Mouse (Mus musculus) limb, embryonic 11.5 days (tissue): ENCODE results near the gene Fat3. TPM values are rescaled to one million over a fixed set of nuclear protein-coding genes. Genes with fewer than 3 reads are reported as not detected.
A peak's percentile ranks its signal among the peaks of the same experiment; 100 is the strongest.

Experiments used
- ATAC-seq: fragments of 200-750 bp; cut with Nextera tagmentation; 2 replicates; pipeline ENCODE4 v1.8.0; 2017; ENCODE audit warnings: low read depth; ENCODE audit not compliant: insufficient number of reproducible peaks, low FRiP score, low TSS enrichment
- DNase-seq: peaks from one replicate; pipeline ENCODE4 v3.0.0-alpha.2; 2015; ENCODE audit warnings: low spot score
- H3K27ac ChIP-seq: fragments of 300-500 bp; sonication (generic); replicated peaks from 2 replicates; pipeline ENCODE4 v1.5.1; 2014; ENCODE audit warnings: low read depth, mild to moderate bottlenecking, low read length
- H3K27me3 ChIP-seq: fragments of 300-500 bp; sonication (generic); 2 replicates; pipeline ENCODE4 v1.6.1; 2014; ENCODE audit warnings: mild to moderate bottlenecking, low read length, mixed read lengths; ENCODE audit not compliant: control insufficient read depth, insufficient read depth
- H3K36me3 ChIP-seq: fragments of 300-500 bp; sonication (generic); 2 replicates; pipeline ENCODE4 v1.6.1; 2014; ENCODE audit warnings: mild to moderate bottlenecking, low read length, moderate library complexity, mixed read lengths; ENCODE audit not compliant: control insufficient read depth, insufficient read depth
- H3K4me1 ChIP-seq: fragments of 300-500 bp; sonication (generic); 2 replicates; pipeline ENCODE4 v1.6.1; 2014; ENCODE audit warnings: low read length, mixed read lengths; ENCODE audit not compliant: control insufficient read depth, insufficient read depth
- H3K4me2 ChIP-seq: fragments of 300-500 bp; sonication (generic); 2 replicates; pipeline ENCODE4 v1.6.1; 2014; ENCODE audit warnings: low read depth, mild to moderate bottlenecking, moderate library complexity; ENCODE audit not compliant: severe bottlenecking
- H3K4me3 ChIP-seq: fragments of 300-500 bp; sonication (generic); 2 replicates; pipeline ENCODE4 v1.5.1; 2014; ENCODE audit warnings: low read depth, low read length
- H3K9ac ChIP-seq: fragments of 300-500 bp; sonication (generic); 2 replicates; pipeline ENCODE4 v1.6.1; 2014; ENCODE audit warnings: mild to moderate bottlenecking, low read length
- H3K9me3 ChIP-seq: fragments of 300-500 bp; sonication (generic); 2 replicates; pipeline ENCODE4 v1.6.1; 2016; ENCODE audit warnings: low read length; ENCODE audit not compliant: control insufficient read depth
- WGBS: fragments of 180-500 bp; shearing (Covaris S2); extraction: QIAGEN DNeasy Blood & Tissue Kit; methylation state at CpG from one replicate; pipeline ENCODE4 v1.1.7; 2014; 5-methylcytosine and 5-hydroxymethylcytosine counted together
- polyA plus RNA-seq: library from polyadenylated mRNA; unstranded; fragments of >200 nt; fragmentation: Nextera tagmentation; extraction: Ambion mirVana; gene quantifications from 2 replicates; pipeline ENCODE4 v1.2.1, GENCODE M21; 2014

Fat3 gene
- polyA plus RNA-seq, 1 experiment from 2014 or later = 3.4 TPM

DNA sequence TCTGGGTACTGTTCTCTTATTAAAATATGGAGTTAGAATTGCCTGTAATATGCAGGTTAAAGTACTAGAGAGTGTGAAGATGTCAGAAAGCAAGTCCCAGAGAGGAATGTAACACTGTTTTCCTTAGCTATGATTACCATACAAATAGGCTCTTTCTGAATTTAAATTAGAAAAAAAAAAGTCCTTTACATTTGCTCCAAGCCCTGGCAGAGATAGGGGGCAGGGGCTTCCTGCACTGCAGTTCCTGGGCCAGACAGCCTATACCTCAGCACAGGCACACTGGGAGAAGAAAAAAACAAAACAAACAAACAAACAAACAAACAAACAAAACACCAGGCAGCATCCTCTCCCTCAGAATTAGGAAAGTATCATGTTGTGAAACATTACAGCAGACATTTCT lies 274.5 kb downstream of the Fat3 start:
- Histone ChIP-seq H3K27ac (no peak overlapping the region), H3K4me3 (no peak overlapping the region), H3K4me2 (no peak overlapping the region), H3K9ac (no peak overlapping the region), H3K27me3 (no peaks in the 10 kb centered on the region), H3K9me3 (no peaks in the 10 kb centered on the region), H3K4me1 (no peaks in the 10 kb centered on the region), H3K36me3 (no peaks in the 10 kb centered on the region)
- DNase-seq (no peak), ATAC-seq (no peak)

DNA sequence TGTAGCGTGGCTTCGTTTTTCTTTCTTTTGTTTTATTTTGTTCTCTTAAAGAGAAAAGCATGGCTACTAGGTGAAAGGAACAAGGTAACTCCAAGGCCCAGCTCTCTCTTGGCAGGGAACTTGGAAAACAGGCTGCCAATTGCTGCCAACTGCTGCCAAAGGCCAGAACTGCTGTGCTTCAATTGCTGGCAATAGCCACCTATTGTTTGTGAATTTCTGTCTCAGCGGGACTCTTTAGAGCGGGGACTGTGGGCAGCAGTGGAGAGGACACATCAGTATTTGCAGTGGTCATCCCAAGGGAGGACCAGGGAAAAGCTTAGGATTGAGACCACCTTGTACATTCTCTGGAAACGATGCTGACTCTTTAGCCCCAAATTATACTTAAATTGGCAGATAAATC lies 279.2 kb downstream of the Fat3 start:
- no peak overlapping the region for H3K4me3 ChIP-seq
- no peaks in the 10 kb centered on the region for H3K27me3 ChIP-seq
- H3K4me2 ChIP-seq = no peak overlapping the region
- H3K27ac ChIP-seq = no peak overlapping the region
- 75% methylated on average over 5 of the region's 5 CpGs for WGBS
- ATAC-seq (no peak), DNase-seq (no peak)
- no peaks in the 10 kb centered on the region for H3K9me3 ChIP-seq
- H3K9ac ChIP-seq = no peak overlapping the region
- no peaks in the 10 kb centered on the region for H3K36me3 ChIP-seq
- H3K4me1 ChIP-seq = no peaks in the 10 kb centered on the region

- no peaks in the 10 kb centered on the region for H3K27me3 ChIP-seq
- no peaks in the 10 kb centered on the region for H3K36me3 ChIP-seq
- no peak overlapping the region for H3K27ac ChIP-seq
- H3K9ac ChIP-seq = no peak overlapping the region
- ATAC-seq (no peak), DNase-seq (no peak)
- 0 out of 2 replicates have a peak, but pooled peaks cover 2% of the 10 kb centered on the region for H3K4me1 ChIP-seq
- no peak overlapping the region for H3K4me3 ChIP-seq
- WGBS = 53% methylated on average over 6 of the region's 6 CpGs
- H3K4me2 ChIP-seq = no peak overlapping the region
- H3K9me3 ChIP-seq = no peaks in the 10 kb centered on the region
These were observed 284.9 kb downstream of the Fat3 start for GRCm38 (mm10) chr9:16216235-16216634.

DNA sequence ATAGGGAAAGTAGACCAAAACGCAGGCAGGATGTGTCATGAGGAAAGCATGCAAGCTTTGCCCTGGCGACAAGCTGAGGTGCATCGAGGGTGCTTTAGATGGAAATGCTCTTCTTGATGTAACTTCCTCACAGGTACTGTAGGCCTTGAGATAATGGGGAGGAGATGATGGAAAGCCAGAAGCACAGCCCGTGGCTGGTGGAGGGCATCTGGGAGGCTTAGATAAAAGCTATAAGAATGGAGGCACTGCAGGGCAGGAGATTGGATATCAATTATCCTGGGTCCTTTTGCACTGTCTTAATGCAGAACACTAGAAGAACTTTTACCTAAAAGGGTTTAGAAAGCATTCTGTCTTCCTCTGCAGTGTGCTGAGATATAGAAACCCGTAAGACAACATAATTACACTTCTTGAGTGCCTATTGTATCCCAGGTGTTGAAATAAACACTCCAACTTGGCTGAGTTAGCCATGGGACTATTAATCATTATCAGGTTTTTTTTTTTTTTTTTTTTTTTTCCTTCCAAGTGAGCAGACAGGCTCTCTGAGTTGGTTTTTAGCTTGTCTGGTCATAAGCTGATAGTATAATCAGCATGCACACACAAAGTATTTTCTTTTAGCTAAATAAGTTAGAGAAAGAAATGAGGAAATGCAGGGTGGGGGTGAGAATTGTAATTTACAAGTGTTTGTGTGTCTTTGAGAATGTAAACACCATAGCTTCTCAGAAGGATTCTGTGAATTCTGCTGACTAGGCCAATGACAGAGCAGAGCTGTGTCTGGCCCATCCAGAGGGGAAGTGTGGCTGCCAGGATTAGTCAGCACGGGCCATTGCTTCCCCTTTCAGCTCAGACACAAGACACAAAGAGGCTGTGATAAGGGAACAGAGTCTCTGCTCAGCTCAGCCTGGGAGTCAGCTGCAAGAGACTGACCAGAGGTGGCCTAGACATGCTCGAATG lies 286.1 kb downstream of the Fat3 start:
- Histone ChIP-seq H3K9ac (no peak overlapping the region), H3K4me1 (0 out of 2 replicates have a peak, but pooled peaks cover 2% of the 10 kb centered on the region), H3K4me2 (no peak overlapping the region), H3K4me3 (no peak overlapping the region), H3K27ac (no peak overlapping the region), H3K27me3 (no peaks in the 10 kb centered on the region), H3K36me3 (no peaks in the 10 kb centered on the region), H3K9me3 (no peaks in the 10 kb centered on the region)
- ATAC-seq (peak; percentile 57; the same call in 1 of the 2 replicates), DNase-seq (no peak)
- 56% methylated on average over 7 of the region's 7 CpGs for WGBS

GRCm38 (mm10) chr9:16213324-16213723 lies 287.8 kb downstream of the Fat3 start:
- DNase-seq = no peak
- no peaks in the 10 kb centered on the region for H3K36me3 ChIP-seq
- WGBS = 24% methylated on average over 1 of the region's 1 CpGs
- no peaks in the 10 kb centered on the region for H3K9me3 ChIP-seq
- 0 out of 2 replicates have a peak, but pooled peaks cover 2% of the 10 kb centered on the region for H3K4me1 ChIP-seq
- H3K4me2 ChIP-seq = no peak overlapping the region
- H3K27ac ChIP-seq = no peak overlapping the region
- H3K4me3 ChIP-seq = no peak overlapping the region
- H3K27me3 ChIP-seq = no peaks in the 10 kb centered on the region
- H3K9ac ChIP-seq = no peak overlapping the region
- ATAC-seq = no peak

GRCm38 (mm10) chr9:16212628-16213027 lies 288.5 kb downstream of the Fat3 start:
- H3K27ac ChIP-seq = no peak overlapping the region
- no peaks in the 10 kb centered on the region for H3K36me3 ChIP-seq
- H3K27me3 ChIP-seq = no peaks in the 10 kb centered on the region
- H3K9ac ChIP-seq = no peak overlapping the region
- H3K9me3 ChIP-seq = no peaks in the 10 kb centered on the region
- no peak overlapping the region for H3K4me2 ChIP-seq
- 52% methylated on average over 3 of the region's 3 CpGs for WGBS
- 0 out of 2 replicates have a peak, but pooled peaks cover 2% of the 10 kb centered on the region for H3K4me1 ChIP-seq
- ATAC-seq (no peak), DNase-seq (no peak)
- H3K4me3 ChIP-seq = no peak overlapping the region

- Histone ChIP-seq H3K4me2 (no peak overlapping the region), H3K27ac (no peak overlapping the region), H3K9me3 (no peaks in the 10 kb centered on the region), H3K36me3 (no peaks in the 10 kb centered on the region), H3K4me1 (0 out of 2 replicates have a peak, but pooled peaks cover 2% of the 10 kb centered on the region), H3K9ac (no peak overlapping the region), H3K27me3 (no peaks in the 10 kb centered on the region), H3K4me3 (no peak overlapping the region)
- 83% methylated on average over 4 of the region's 4 CpGs for WGBS
- no peak for DNase-seq
- ATAC-seq = no peak
These were observed 288.9 kb downstream of the Fat3 start for GRCm38 (mm10) chr9:16212163-16212562.

GRCm38 (mm10) chr9:16211468-16211867 lies 289.6 kb downstream of the Fat3 start:
- 77% methylated on average over 3 of the region's 3 CpGs for WGBS
- Histone ChIP-seq H3K9ac (no peak overlapping the region), H3K4me2 (no peak overlapping the region), H3K4me1 (0 out of 2 replicates have a peak, but pooled peaks cover 2% of the 10 kb centered on the region), H3K36me3 (no peaks in the 10 kb centered on the region), H3K9me3 (no peaks in the 10 kb centered on the region), H3K4me3 (no peak overlapping the region), H3K27ac (no peak overlapping the region), H3K27me3 (no peaks in the 10 kb centered on the region)
- ATAC-seq (no peak), DNase-seq (no peak)
